Mouse (Mus musculus) myocyte (in vitro differentiated cells): ENCODE results near the gene Nfasc. TPM values are rescaled to one million over a fixed set of nuclear protein-coding genes. Genes with fewer than 3 reads are reported as not detected.
A peak's percentile ranks its signal among the peaks of the same experiment; 100 is the strongest.

Source experiments
- H3K27me3 ChIP-seq: one replicate; pipeline ENCODE4 v1.6.1; 2011; ENCODE audit not compliant: control insufficient read depth, insufficient read depth, insufficient read length
- H3K36me3 ChIP-seq: one replicate; pipeline ENCODE4 v1.6.1; 2011; ENCODE audit not compliant: control insufficient read depth, insufficient read depth
- H3K4me2 ChIP-seq: one replicate; pipeline ENCODE4 v1.6.1; 2011; ENCODE audit warnings: low read depth, control low read depth
- H3K4me3 ChIP-seq: one replicate; pipeline ENCODE4 v1.5.1; 2011; ENCODE audit warnings: mild to moderate bottlenecking, control low read depth, moderate library complexity
- H3K79me2 ChIP-seq: one replicate; pipeline ENCODE4 v1.6.1; 2011; ENCODE audit not compliant: control insufficient read depth, insufficient read depth
- H3ac ChIP-seq: one replicate; pipeline ENCODE4 v1.6.1; 2011; ENCODE audit not compliant: control insufficient read depth, insufficient read length
- CEBPB ChIP-seq: IDR thresholded peaks from 2 replicates; pipeline ENCODE4 v1.6.1; 2011; ENCODE audit warnings: mild to moderate bottlenecking, moderate library complexity; ENCODE audit not compliant: poor library complexity, insufficient read depth, severe bottlenecking
- E2F4 ChIP-seq: IDR thresholded peaks from one replicate; pipeline ENCODE4 v1.6.1; 2011; ENCODE audit warnings: mild to moderate bottlenecking, control low read depth, moderate library complexity; ENCODE audit not compliant: insufficient read depth
- MAX ChIP-seq: IDR thresholded peaks from one replicate; pipeline ENCODE4 v1.6.1; 2011; ENCODE audit warnings: low read depth, mild to moderate bottlenecking, control low read depth
- MYOD1 ChIP-seq, 3 experiments: IDR thresholded peaks; one replicate each; pipeline ENCODE4 v1.6.1; 2011; ENCODE audit warnings: control low read depth in 2 of 3, low read depth in 2 of 3, mild to moderate bottlenecking in 2 of 3, moderate library complexity in 1 of 3; ENCODE audit not compliant: insufficient read length in 2 of 3, control insufficient read depth in 1 of 3
- MYOG ChIP-seq, 3 experiments: IDR thresholded peaks; one replicate each; pipeline ENCODE4 v1.6.1; 2011; ENCODE audit warnings: control low read depth in 2 of 3, low read depth in 2 of 3, mild to moderate bottlenecking in 2 of 3; ENCODE audit not compliant: insufficient read length in 2 of 3, control insufficient read depth in 1 of 3, insufficient read depth in 1 of 3
- POLR2A ChIP-seq: IDR thresholded peaks from one replicate; pipeline ENCODE4 v1.6.1; 2011; ENCODE audit warnings: low read depth, mild to moderate bottlenecking, control low read depth, moderate library complexity; ENCODE audit not compliant: insufficient read length
- POLR2AphosphoS2 ChIP-seq: IDR thresholded peaks from one replicate; pipeline ENCODE4 v1.6.1; 2011; ENCODE audit warnings: low read depth, control low read depth; ENCODE audit not compliant: insufficient read length
- REST ChIP-seq: IDR thresholded peaks from one replicate; pipeline ENCODE4 v1.6.1; 2011; ENCODE audit warnings: mild to moderate bottlenecking, control low read depth, moderate library complexity; ENCODE audit not compliant: insufficient read depth, insufficient read length
- SRF ChIP-seq: IDR thresholded peaks from one replicate; pipeline ENCODE4 v1.6.1; 2011; ENCODE audit warnings: low read depth; ENCODE audit not compliant: control insufficient read depth, insufficient read length
- TCF12 ChIP-seq: IDR thresholded peaks from one replicate; pipeline ENCODE4 v1.6.1; 2011; ENCODE audit warnings: mild to moderate bottlenecking, control low read depth; ENCODE audit not compliant: poor library complexity, insufficient read depth, severe bottlenecking
- TCF3 ChIP-seq: IDR thresholded peaks from one replicate; pipeline ENCODE4 v1.6.1; 2011; ENCODE audit warnings: low read depth, control low read depth; ENCODE audit not compliant: insufficient read length
- USF1 ChIP-seq: IDR thresholded peaks from one replicate; pipeline ENCODE4 v1.6.1; 2011; ENCODE audit warnings: low read depth, mild to moderate bottlenecking, control low read depth, moderate library complexity
- polyA plus RNA-seq: library from polyadenylated mRNA; unstranded; fragments of >200 nt; fragmentation: generic; extraction: Trizol; gene quantifications from one replicate; pipeline ENCODE4 v1.2.1, GENCODE M21; 2012; ENCODE audit warnings: missing spikeins

Gene Nfasc
- polyA plus RNA-seq, 1 experiment: not detected

DNA sequence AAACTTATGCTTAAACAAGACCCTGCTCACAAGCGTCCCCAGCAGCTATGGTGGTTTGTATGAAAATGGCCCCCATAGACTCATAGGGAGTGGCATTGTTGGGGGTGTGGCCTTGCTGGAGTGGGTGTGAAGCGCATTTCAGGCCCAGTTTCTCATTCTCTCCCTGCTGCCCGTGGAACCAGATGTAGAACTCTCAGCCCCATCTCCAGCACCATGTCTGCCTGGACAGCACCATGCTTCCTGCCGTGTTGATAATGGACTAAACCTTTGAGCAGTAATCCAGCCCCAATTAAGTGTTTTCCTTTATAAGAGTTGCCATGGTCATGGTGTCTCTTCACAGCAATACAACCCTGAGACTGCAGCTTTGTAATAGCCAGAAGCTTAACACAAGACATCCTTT, 13.6 kb upstream of the Nfasc start:
- Histone ChIP-seq H3K4me2 (no peak overlapping the region), H3ac (no peak overlapping the region), H3K4me3 (no peak overlapping the region), H3K36me3 (no peaks in the 10 kb centered on the region), H3K79me2 (no peaks in the 10 kb centered on the region), H3K27me3 (no peaks in the 10 kb centered on the region)
- TF ChIP-seq REST: peak; percentile 68
- no peak for TF ChIP-seq POLR2AphosphoS2

DNA sequence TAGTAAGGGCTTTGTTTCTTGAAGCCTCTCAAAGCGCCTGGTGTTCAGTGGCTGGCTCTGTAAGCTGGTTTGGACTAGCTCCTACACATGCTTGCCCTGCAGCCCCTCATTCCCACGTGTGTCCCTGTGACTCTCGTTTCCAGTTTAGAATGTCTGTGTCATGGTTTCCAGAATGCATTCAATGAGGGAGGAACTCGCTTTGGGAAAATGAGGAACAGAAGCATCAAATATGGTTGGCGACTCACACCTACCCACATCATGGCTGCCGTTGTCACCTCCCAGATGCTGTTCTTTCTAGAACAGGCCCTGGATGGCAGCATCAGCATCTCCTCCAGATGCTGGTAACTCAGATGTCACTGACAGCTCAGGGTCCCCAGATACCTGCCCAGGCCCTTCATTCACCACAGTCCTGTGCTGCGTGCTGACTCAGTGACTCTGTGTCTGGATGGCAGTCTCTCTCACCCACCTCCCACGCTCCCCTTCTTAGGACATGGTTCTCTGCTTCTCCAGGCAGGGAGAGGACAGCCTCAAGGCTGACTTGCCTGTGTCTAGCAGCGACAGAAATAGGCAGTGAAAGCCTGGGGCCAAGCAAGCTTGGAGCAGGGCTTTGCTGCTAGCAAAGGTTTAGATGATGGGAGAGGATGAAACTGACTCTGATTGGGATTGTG, 7.8 kb upstream of the Nfasc start:
- no peak for TF ChIP-seq MYOD1 (IDR thresholded peaks at IDR 0.05; ENCODE audit: control insufficient read depth in 1 of 3, insufficient read length in 2 of 3, low read depth in 2 of 3)
- no peak for TF ChIP-seq MAX

DNA sequence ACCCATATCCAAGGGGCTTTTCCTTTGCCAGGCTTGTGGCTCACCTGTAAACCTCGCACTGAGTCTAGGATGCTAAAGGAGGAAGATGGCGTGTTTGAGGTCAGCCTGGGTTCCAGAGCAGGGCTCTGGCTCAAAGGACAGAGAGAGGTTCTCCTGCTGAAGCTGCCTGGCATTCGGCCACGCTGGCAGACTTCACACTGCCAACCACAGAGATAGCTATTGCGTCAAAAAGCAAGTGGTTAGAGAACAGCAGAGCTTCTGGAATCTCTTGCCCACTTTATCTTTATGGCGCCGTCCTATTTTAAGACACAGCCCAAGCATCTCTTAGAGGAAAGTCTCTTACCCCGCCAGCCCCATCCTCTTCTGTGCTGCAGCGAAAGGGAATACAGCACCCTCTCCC, 4.7 kb upstream of the Nfasc start:
- Histone ChIP-seq H3K36me3 (no peaks in the 10 kb centered on the region), H3K27me3 (peaks cover 44% of the 10 kb centered on the region), H3ac (no peak overlapping the region), H3K79me2 (no peaks in the 10 kb centered on the region), H3K4me2 (no peak overlapping the region), H3K4me3 (no peak overlapping the region)
- TF ChIP-seq E2F4 (no peak), SRF (no peak), MYOG (IDR thresholded peaks at IDR 0.05; ENCODE audit: control insufficient read depth in 1 of 3, insufficient read depth in 1 of 3, insufficient read length in 2 of 3, low read depth in 2 of 3) (no peak), POLR2AphosphoS2 (no peak), POLR2A (no peak)

More for the DNA sequence above, 7.8 kb upstream of the Nfasc start:
- no peak overlapping the region for H3K4me2 ChIP-seq
- H3K36me3 ChIP-seq: no peaks in the 10 kb centered on the region
- no peak overlapping the region for H3ac ChIP-seq
- peaks cover 23% of the 10 kb centered on the region for H3K27me3 ChIP-seq
- H3K79me2 ChIP-seq: no peaks in the 10 kb centered on the region
- no peak overlapping the region for H3K4me3 ChIP-seq

DNA sequence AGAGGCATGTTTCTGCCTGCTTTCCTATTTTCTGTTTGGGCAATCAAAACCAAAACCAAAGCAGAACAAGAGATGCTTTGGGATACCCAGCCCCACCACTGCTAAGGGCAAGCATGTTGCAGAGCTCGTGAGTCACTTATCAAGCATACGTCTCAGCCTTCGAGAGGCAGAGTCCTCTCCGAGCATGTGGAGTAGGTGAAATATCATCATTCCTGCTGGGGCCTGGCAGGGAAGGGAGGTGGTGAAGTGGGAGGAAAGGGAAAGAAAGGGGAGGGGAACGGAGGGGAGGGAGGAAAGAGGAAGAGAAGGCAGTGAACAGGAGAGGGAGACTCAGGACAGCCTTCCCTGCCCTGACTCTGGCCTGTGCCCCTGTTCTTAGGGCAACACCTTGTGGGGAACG, 4.0 kb upstream of the Nfasc start:
- Histone ChIP-seq H3K79me2 (no peaks in the 10 kb centered on the region), H3ac (no peak overlapping the region), H3K4me3 (no peak overlapping the region), H3K36me3 (no peaks in the 10 kb centered on the region), H3K4me2 (no peak overlapping the region), H3K27me3 (peaks cover 51% of the 10 kb centered on the region)
- TF ChIP-seq E2F4 (no peak), USF1 (no peak), POLR2AphosphoS2 (no peak), POLR2A (no peak), SRF (no peak), MAX (no peak), REST (no peak), TCF3 (no peak), CEBPB (no peak), MYOG (IDR thresholded peaks at IDR 0.05; ENCODE audit: control insufficient read depth in 1 of 3, insufficient read depth in 1 of 3, insufficient read length in 2 of 3, low read depth in 2 of 3) (no peak), MYOD1 (IDR thresholded peaks at IDR 0.05; ENCODE audit: control insufficient read depth in 1 of 3, insufficient read length in 2 of 3, low read depth in 2 of 3) (no peak), TCF12 (no peak)

DNA sequence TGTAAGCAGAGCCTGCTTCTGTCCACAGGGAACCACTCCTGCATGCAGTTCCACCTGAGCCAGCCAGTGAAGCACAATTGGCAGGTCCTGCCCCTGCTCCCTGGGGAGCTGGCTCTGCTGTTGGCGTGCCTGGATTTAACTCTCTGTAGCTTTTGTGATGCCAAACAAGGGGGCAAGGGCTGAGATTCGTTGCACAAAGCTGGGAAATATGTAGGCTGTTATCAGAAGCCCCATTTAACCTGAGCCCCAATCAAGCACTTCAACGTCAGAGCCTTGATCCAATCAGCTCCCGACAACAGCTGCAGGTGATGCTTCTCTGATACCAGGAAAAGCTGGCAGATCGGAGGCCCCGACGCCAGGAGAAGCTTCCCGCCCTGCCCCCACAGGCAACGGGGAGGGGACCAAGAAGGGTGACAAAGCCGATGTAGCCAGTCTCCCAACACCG, 2.5 kb downstream of the Nfasc start:
- H3K4me3 ChIP-seq: no peak overlapping the region
- no peak overlapping the region for H3K4me2 ChIP-seq
- TF ChIP-seq MYOD1 (IDR thresholded peaks at IDR 0.05; ENCODE audit: control insufficient read depth in 1 of 3, insufficient read length in 2 of 3, low read depth in 2 of 3) (no peak), TCF12 (no peak), CEBPB (no peak), USF1 (no peak), POLR2AphosphoS2 (no peak), MYOG (IDR thresholded peaks at IDR 0.05; ENCODE audit: control insufficient read depth in 1 of 3, insufficient read depth in 1 of 3, insufficient read length in 2 of 3, low read depth in 2 of 3) (no peak), TCF3 (no peak), SRF (no peak), E2F4 (no peak), POLR2A (no peak), MAX (no peak), REST (no peak)
- no peaks in the 10 kb centered on the region for H3K79me2 ChIP-seq
- H3K27me3 ChIP-seq: peaks cover 47% of the 10 kb centered on the region
- H3K36me3 ChIP-seq: no peaks in the 10 kb centered on the region
- no peak overlapping the region for H3ac ChIP-seq
